Mouse (Mus musculus) thymus, postnatal 25 days (tissue): ENCODE measurements around the gene Ccdc162.
"Not testable (repeated sequence)": the region's sequence is repeated elsewhere in the genome, so short reads cannot be mapped to it uniquely, and the experiment has no call there.

Experiments
- DNase-seq: peaks from one replicate; pipeline ENCODE4 v3.0.0; 2022

Gene Ccdc162

DNA sequence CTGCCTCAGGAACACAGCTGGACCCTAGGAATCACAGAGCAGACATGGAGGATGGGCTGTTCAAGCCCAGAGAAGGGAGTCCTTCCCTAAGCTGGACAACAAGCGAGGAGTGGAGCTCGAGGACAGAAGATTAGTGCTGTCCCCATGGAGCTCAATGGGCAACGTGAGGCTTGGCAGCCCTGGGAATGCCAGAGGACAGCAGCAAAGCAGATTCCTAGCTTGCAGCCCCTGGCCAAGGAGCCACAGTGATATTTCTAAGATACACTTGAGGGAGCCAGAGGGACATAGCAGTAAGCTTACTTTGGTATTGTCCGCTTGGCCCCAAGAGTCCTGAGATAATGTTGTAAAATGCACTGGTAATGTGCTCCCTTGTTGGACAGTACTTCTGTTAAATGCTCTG is 25.5 kb downstream of the Ccdc162 start:
- no peak for DNase-seq

DNA sequence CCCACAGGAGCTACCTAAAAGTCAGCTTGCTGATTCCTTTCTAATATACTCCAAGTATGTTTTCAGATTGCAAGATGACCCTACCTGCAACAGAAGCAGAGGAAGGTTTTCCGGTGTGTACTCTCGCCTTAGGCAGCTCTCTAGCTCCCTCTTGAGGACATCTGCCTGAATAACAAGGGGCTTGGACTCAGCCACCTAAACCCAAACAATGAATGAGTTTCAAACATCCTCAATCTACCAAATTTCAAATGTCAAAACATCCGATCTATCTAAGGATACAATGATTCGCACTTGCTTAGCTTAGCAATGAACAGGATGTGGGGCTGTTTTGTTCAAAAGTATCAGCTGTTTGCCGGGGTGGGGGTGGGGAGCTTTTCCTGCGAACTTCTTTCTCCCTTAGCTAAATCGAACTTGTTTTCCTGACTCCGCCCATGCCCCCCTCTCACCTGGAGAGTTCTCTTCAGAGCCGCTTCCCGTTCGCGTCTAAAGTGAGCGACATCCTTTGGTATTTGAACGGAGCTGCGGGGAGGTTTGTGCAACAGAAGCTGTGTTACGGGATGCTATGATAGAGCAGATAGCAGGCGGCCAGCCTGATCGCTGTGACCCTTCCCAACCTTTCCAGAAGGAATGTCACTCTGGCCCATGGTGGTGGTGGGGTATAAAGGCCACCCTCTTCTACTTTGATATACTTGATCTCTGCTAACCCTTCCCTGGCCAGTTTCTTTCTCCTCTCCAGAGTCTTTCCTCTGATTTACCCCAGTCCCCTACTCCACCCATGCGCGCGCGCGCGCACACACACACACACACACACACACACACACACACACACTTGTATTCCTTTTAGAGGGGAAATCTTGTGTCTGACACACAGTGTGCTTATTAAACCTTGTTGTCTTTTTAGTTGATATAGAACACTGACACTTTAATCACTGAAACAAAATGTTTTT is 26.2 kb downstream of the Ccdc162 start:
- peak; percentile 85 for DNase-seq

DNA sequence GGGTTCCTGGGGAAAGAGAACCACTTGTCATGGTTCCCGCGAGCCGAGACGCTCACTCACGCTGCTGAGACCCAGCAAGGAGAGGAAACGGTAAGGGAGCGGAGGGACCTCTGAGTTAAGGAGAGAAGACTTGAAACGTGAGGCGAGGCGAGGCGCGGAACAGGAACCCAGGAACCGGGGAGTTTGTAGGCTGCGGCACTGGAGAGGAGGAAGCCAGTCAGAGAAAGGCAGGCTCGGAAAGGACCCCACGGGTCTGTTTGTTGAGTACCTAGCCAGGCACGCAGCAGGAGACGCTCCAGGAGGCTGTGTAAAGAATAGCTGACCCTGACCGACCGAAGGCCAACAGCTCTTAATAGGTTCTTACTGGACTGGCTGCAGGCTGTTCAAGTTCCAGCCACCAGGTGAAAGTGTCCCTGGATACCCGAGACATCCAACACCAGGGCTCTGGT is 31.9 kb downstream of the Ccdc162 start:
- DNase-seq: peak; percentile 23

DNA sequence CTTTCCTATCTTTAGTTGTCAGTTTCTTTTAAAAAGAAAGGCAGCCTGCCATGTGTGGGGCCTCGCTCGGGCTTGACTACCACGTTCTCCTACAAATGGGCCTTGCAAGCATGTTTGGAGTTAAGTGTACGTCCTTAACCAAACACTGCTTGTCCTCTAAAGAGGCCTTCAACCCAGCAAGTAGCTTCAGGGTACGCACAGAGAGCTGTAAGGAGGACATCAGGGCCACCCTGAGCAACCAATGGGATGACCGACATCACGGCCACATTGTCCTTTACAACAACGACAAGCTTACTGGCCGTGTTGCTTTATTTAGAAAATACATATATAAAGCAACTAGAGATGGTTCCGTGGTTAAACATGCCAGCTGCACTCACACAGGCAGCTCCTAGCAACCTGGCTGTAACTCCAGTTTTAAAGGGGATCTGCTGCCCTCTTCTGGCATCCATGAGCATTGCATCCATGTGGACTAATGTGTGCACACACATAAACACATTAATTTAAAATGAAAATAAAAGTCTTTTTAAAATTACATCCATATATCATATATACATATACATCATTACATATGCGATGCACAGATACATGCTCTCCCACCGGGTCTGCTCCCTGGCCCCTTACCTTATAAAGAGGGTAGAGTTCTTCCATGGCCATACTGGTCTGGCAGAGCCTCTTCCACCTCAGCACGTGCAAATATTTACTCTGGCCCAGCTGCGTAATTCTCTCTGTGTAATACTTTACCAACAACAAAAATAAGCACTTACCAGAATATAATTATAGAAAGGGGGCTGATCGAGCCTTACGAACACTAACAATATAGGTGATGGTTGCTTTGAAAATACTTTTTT is 33.7 kb downstream of the Ccdc162 start:
- peak; percentile 93 for DNase-seq

DNA sequence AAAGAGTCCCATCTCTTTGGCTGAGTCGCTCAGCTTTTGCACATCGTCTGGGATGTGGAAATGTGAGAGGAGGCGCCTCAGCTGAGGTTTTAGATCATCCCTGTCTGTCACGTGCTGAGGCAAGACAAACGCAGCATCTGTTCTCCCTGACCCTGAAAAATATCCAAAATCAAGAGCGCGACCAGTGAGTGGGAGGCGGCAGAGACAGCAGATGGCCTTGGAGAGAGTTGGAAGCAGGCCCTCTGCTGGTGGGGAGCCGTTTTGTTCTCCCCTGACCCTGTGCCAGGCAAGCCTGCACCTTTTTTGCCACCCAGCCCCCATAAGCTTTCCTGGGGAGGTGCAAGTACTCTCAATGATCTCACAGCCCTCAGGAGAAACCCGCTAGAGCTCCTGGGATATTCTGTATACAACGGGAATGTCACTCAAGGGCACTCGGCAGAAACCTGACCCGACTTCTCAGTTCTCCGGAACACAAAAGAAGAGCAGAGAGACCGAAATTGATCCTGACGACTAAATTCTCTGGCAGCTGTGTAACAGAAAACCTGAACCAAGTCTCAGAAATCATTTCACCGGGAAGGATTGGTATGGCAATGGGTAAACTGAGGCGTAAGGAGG is 37.6 kb downstream of the Ccdc162 start:
- peak; percentile 75 for DNase-seq

DNA sequence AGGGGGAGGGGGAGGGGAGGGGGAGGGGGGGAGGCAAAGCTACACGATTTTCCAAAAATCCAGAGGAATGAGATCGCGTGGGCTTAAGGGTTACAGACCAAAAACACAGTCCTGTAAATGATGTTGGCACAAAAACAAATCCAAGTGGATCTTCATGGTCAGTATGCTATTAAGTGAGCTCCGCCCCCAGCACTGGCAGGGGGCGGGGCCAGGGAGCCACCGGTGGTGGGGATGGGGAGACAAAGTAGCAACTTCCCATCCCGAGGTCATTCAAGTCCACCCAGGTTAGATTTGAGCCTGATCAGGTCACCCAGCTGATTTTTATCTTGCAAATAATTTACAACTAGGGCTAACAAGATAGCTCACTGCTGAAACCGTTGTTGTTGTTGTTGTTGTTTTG is 39.0 kb downstream of the Ccdc162 start:
- no peak for DNase-seq

DNA sequence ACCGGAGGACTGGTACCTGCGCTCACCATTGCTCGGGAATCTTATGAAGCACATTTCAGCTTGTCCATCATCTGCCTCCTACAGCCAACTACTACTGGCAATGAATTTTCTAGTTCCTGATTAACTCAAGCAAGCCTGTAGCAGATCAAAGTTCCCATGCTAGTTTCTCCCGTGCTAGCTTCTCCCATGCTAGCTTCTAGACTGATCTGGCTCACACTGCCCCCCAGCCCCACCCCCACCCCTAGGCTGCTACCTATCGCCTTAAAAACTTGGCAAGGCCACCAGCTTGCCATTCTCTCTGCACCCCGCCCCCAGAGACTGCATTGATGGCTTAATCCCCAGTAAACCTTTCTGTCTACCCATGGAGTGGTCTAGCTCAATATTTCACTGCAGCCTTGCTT is 39.8 kb downstream of the Ccdc162 start:
- DNase-seq: no peak

DNA sequence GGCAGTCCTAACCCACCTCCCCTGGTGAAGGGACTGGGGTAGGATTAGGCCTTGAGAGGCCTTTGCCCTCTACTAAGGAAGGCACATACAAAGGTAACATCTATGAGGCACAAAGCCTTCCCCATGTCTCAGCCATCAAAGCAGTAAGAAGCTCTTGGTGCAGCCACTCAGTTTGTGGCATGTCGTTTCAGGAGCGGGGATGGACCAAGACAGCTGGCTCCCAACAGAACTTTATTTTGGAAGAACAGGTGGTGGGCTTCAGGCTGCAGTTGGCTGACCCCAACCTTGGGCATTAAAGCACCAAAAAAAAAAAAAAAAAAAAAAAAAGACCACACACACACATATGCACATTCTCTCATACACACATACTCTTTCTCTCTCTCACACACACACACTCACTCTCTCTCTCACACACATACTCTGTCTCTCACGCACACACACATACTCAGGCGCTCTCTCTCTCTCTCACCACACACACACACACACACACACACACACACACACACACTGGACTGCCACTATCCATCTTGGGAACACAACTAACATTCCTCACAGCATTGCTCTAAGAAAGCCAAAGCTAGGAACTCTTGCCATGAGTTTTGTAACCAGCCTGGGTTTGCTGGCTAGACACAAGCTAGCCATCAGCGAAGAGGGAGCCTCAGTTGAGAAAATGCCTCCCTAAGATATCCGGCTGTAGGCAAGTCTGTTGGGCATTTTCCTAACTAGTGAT is 40.4 kb downstream of the Ccdc162 start:
- no peak for DNase-seq

DNA sequence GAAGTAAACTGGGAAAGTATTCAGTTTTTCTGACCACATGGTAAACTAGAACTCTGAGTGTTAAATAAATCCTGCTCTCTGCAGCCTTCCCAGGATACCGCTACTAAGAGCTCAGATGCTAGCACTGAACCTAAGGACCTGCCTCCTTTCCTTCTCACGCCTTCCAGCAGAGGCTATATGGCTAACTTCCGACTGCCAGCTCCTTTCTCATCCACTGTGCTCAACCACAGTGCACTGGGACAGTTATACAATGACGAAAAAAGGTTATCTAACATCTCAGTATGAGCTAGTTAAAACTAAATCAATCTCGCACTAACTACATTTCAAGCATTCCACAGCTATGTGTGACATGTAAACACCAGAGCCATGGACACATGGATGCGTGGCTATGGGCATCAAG is 41.2 kb downstream of the Ccdc162 start:
- DNase-seq: no peak

DNA sequence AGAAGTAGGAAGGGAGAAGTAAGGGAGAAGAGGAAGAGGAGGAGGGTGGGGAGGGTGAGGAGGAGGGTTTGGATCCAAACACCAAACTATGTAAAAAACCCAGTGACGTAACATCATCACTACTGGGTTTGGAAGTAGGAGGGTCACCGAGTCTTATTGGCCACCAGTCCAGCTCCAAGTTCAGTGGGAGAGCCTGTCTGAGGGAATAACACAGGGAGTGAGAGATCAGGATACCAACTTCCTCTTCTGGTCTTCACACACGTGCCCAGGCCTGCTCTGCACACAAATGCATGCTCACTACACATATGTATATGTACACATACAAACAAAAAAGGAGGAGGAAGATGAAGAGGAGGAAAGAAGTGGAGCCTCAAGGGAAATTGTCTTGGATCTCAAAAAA is 42.1 kb downstream of the Ccdc162 start:
- DNase-seq: no peak

DNA sequence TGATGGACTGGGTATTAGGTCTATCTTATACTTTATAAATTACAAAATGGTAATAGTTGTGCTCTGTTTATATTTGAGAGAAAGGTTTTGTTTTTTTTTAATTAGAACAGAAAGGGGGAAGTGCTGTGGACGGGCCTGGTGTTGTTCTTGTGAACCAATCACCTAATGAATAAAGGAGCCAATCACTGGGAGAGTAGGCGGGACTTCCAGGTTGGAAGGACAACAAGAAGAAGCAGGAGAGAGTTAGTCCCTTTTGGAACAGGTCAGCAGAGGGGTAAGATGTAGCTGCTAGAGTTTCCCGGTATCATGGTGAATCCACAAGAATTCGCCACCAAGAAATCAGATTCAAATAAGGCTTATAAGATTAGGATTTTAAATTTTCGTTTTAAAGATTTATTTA is 46.2 kb downstream of the Ccdc162 start:
- DNase-seq: no peak

DNA sequence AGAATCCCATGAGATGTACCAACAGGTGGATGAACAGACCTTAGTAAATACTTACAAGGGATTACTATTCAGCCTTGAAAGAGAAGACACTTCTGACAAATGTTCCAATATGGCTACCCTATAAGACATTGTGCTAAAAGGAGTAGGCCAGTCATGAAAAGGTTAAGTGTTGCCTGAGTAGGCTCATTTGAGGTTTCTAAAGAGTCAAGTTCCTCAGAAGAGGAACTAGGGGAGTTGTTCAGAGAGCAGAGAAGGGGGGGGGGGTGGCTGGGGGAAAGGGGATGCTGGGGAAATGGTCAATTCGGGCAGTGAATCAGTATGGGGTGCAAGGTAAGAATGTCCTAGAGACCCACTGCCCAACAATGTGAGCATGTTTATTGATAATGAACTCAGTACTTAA is 50.9 kb downstream of the Ccdc162 start:
- DNase-seq: no peak

DNA sequence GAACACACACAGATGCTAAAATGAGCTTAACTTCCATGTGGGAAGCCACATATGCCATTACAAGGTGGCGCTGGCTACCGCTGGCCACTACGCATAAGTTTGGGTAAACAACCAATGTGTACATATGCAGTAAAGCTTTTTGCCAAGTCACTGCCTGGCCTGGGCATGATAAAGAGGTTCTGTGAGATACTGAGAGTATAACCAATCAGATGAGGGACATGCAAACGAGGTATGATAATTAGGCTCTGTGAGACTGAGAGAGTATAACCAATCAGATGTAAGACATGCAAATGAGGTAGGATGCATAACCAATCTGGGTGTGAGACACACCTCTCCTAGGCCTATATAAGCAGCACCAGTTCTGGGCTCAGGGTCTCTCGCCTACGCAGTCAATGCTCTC is 56.8 kb downstream of the Ccdc162 start:
- not testable (repeated sequence) for DNase-seq

DNA sequence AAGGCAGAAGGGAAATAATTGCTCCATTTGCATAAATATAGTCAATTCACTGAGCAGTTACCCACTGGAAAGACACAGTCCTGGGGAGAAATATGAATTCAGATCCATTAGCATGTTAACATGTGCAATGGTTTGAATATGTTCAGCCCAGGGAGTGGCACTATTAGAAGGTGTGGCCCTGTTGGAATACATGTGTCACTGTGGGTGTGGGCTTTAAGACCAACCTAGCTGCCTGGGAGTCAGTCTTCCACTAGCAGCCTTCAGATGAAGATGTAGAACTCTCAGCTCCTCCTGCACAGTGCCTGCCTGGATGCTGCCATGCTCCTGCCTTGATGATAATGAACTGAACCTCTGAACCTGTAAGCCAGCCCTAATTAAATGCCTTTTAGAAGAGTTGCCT is 60.8 kb downstream of the Ccdc162 start:
- not testable (repeated sequence) for DNase-seq

DNA sequence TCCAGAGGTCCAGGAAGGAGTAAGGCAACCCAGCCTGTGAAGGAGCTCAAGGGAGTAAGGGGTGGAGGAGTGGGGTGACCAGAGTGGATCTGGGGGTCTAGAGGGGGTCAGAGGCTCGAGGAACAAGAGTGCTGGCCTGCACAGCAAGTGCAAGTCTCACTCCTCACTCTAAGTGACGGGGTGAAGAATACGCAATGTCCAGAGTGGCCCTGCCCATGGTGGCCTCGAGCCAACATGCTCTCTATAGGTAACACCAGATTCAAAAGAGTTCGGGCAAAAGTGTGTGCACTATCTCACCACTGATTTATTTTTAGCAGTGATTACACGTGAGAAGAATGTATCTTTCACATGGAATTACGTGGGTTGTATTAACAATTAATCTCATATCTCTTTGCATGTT is 63.4 kb downstream of the Ccdc162 start:
- DNase-seq: no peak

DNA sequence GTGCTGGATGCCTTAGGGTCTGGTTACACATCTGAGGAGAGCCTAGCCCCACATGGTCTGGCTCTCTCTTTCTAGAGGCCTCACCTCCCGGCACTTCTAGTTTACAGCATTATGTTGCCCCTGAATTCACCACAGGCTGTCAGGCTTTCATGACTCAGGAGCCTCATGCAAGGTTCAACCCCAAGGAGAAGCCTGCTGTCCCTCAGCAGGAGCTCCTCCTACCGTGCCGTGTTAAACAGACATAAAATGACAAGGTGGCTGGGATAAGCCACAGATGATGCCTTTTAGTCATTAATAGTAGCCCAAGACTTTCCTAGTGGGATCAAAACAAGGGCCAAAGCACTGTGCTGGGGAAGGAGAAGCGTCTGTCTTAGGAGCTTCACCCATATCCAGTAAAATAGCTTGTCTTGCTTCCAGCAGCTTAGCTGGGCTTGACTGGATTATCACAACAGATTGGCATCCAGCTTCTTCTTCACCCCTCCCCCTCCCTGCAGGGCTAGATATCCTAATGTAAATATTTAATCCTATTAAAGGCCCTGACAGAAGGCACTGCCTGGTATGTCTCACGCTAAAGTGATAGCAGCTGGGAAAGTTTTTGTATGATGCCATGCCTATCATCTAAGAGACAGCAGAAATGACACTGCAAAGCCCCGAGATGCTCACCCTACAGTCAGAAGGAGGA is 64.2 kb downstream of the Ccdc162 start:
- no peak for DNase-seq

DNA sequence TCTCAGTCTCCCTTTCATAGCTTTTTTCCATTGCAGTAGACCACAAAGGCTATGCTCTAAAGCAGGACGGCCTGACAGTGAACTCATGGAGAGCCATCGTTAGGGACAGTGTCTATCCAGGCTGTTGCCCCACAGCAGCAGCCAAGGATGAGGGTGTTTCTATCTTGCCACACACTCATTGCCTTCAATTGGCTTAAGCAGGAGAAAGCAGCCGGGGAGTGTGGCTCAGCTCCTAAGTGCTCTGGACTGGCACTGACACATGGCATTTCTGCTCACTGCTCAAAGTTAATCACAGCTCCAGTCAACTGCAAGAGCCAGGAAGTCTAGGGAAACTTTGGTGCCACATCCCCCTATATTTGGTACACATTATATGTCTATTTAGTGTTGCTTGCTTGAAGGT is 64.9 kb downstream of the Ccdc162 start:
- DNase-seq: no peak

DNA sequence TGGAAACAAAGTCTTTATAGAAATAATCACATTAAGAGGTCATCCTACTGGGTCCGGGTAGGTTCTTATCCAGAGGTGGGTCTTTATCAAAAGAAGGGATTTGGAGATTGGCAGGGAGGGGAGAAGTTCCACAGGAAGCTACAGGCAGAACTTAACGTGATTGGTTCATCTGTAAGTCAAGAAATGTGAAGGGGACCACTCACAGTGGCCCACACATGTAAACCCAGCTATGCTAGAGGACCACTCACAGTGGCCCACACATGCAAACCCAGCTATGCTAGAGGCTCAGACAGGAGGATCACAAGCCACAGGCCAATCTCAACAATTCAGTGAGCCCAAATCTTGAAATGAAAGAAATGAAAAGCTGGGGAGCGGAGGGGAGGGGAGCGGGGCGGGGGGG is 67.2 kb downstream of the Ccdc162 start:
- DNase-seq: no peak

DNA sequence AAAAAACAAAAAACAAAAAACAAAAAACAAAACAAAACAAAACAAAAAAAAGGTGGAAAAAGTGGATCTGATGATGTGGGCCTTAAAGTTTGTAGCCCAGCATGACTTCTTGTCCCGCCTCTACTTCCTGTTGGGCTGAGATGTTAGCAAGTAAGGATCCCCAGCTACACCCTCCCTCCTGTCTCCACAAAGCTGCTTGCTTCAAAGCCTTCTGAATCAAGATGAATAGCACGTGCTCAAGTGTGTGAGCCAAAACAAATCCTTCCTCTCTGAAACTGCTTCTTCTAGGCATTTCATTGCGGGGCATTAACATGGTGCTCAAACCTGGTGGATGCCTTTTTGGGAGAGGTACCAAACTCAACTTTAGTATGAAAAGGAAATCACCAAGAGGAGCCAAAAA is 77.7 kb downstream of the Ccdc162 start:
- DNase-seq: peak; percentile 58

DNA sequence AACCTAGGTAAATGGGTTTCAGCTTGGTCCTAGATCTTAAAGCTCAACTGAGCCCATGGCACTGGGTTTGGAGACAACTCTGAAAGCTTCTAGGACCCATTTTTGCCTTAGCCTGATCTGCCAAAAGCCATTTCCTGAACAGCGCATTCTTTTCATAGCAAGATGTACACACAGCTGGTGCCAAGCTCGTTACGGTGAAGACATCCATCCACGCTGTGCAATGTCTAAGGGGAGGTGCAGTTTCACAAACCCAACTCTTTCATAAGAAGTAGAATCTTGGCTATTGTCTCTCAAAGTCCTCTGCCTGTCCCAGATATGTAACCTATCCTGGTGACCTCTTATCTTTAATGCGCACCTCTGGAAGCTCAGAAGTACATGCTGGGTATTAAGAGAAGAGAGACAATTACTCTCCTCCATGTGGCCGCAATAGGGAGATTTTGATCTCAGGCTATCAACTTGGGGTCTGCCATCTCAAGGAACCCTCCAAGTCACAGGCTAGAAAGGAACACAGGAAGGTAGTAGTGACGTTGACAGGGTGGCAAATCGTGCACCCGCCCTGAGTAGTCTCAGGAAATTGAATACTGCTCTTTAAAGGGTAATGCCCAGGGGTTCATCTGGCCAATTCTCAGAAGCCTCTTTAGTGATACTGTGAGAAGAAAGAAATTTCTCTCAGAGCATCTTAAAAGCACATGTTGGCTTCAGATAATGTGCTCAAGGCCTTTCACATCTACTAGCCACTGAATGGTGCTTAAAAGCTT is 81.0 kb downstream of the Ccdc162 start:
- peak; percentile 63 for DNase-seq

DNA sequence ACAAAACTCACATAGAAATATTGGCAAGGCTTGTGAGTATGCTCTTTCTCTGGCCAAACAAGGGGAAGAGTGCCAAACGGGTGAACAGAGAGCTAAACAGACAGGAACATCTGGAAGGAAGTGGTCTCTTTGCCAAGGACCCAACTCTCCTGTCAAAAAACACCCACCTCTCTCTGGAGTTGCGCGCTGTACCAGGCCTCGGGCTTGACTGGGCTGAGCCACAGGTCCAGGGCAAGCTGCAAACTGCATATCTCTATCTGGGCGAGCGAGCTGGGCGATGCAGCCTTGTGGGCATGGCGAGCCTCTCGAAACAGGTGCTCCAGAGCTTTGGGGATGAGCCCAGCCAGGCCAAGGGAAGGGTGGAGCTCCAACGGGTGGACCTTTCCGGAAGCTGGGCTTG is 82.6 kb downstream of the Ccdc162 start:
- DNase-seq: peak; percentile 63
